Mouse (Mus musculus): ENCODE measurements at regions not wholly inside any gene's neighbourhood (a gene's known extent, or its start where the extent isn't known, plus 50 kb on each side); places are given as distances from the start of the nearest gene placed in this dataset.
A peak's percentile ranks its signal among the peaks of the same experiment; 100 is the strongest.

DNA sequence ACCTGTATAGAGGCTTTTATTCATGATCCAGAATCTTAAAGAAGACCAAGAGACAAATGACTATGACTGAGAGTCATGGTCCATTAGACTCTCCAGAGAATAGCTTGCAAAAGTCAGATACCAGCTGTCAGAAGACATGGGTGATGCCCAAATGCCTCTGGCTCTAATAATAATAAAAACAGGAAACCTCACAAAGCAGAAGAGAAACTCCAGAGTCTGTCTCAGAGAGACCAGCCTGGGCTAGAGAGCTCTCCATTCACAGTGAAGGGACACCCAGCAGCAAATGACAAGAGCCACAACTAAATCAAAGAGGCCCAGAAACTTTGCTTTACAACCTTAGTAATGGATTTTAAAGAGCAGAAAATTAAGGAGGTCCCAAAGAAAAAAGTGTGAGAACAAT, 365.0 kb upstream of the Zfp703 start:
- in situ Hi-C loops (cut with MboI; ENCODE audit: low pct_ligation_motif_present, low pct_unique_long_range_greater_than_20kb, low sequenced_read_pairs): no loop called here

DNA sequence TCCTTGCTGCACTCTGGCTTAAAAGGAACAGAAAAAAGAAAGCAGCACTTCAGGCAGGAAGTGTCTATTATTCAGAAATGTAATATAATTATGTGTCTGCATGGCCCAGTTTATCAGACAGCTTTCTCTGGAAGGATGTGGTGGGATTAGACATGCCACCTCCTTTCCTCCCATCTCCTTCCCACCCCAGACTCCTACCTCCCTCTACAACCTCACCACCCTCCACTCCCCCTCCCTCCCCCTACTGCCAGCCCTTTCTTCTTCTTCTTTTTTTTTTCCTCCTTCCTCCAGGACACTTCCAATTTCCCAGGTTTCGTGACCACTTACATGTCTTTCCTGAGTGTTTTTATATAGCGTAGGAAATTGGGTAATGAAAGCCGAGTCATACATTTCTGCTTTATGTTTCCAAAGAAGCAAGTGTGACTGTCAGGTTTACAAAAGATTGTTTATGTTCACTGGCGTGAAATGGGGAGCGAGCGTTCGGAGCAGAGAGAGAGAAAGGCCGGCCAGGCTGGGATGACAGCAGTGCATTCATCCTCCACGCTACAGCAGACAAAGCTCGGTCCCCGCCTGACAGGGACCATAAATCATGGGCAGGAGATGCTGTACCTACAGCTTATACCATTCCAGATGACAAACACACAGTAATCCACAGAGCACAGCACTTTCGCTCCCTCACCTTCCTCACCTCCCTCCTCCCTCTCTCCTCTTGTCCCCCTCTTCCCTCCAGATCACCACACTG, 354.6 kb upstream of the Zfp703 start:
- in situ Hi-C loops (cut with MboI; ENCODE audit: low pct_ligation_motif_present, low pct_unique_long_range_greater_than_20kb, low sequenced_read_pairs): no loop called here
- Histone ChIP-seq H3K36me3 (replicated peaks in 1 of 2; ENCODE audit: control insufficient read depth in 1 of 2, insufficient read depth in 1 of 2, low read length in 1 of 2) (no peaks in the 10 kb centered on the region), H3K4me1 (ENCODE audit: control insufficient read depth in 1 of 2, insufficient read depth in 2 of 2) (no peaks in the 10 kb centered on the region), H3K27ac (ENCODE audit: insufficient read depth, low read depth) (no peak overlapping the region), H3K4me2 (ENCODE audit: insufficient read depth, low read depth, poor library complexity, severe bottlenecking) (no peak overlapping the region), H3K79me2 (replicated peaks; ENCODE audit: control insufficient read depth, extremely low read depth, insufficient read depth, poor library complexity, severe bottlenecking) (no peaks in the 10 kb centered on the region), H3K27me3 (replicated peaks) (no peaks in the 10 kb centered on the region), H3K9me3 (replicated peaks; ENCODE audit: low read length) (no peaks in the 10 kb centered on the region), H3K4me3 (replicated peaks in 1 of 3; ENCODE audit: low read depth in 2 of 3, low read length in 2 of 3, poor library complexity in 1 of 3) (no peak overlapping the region), H3K9ac (ENCODE audit: insufficient read depth, low read depth) (no peak overlapping the region)
- no peak for TF ChIP-seq USF2 (conservative IDR thresholded peaks at IDR 0.05; ENCODE audit: low read depth, low read length)
- TF ChIP-seq CHD2 (IDR thresholded peaks at IDR 0.05; ENCODE audit: low read length): no peak
- no peak for TF ChIP-seq MEF2A (IDR thresholded peaks at IDR 0.05; ENCODE audit: borderline replicate concordance, low read depth, low read length)
- no peak for TF ChIP-seq UBTF (IDR thresholded peaks at IDR 0.05; ENCODE audit: low read depth, low read length)
- TF ChIP-seq ZMIZ1 (IDR thresholded peaks at IDR 0.05; ENCODE audit: low read depth, low read length): no peak
- TF ChIP-seq TCF12 (IDR thresholded peaks at IDR 0.05; ENCODE audit: low read depth, low read length): no peak
- TF ChIP-seq ZNF384 (IDR thresholded peaks at IDR 0.05; ENCODE audit: low read depth, low read length): no peak
- no peak for TF ChIP-seq PAX5 (IDR thresholded peaks at IDR 0.05; ENCODE audit: low read length)
- TF ChIP-seq JUN (IDR thresholded peaks at IDR 0.05; ENCODE audit: insufficient read depth, low read depth, low read length): no peak
- no peak for TF ChIP-seq EP300 (IDR thresholded peaks at IDR 0.05; ENCODE audit: low read length)
- no peak for TF ChIP-seq SMC3 (IDR thresholded peaks at IDR 0.05; ENCODE audit: low read depth, low read length)
- TF ChIP-seq RCOR1 (conservative IDR thresholded peaks at IDR 0.05; ENCODE audit: low read depth, low read length): no peak
- no peak for TF ChIP-seq BHLHE40 (IDR thresholded peaks at IDR 0.05; ENCODE audit: low read depth, low read length)
- TF ChIP-seq ELF1 (IDR thresholded peaks at IDR 0.05; ENCODE audit: low read depth, low read length): no peak
- TF ChIP-seq ETS1 (conservative IDR thresholded peaks at IDR 0.05; ENCODE audit: low read depth, low read length): no peak
- no peak for TF ChIP-seq RAD21 (IDR thresholded peaks at IDR 0.05; ENCODE audit: low read depth, low read length)
- no peak for TF ChIP-seq CHD1 (IDR thresholded peaks at IDR 0.05; ENCODE audit: low read depth, low read length)
- TF ChIP-seq TBP (conservative IDR thresholded peaks at IDR 0.05; ENCODE audit: low read depth, low read length): no peak
- TF ChIP-seq MAZ (IDR thresholded peaks at IDR 0.05; ENCODE audit: low read depth, low read length): no peak
- TF ChIP-seq HCFC1 (IDR thresholded peaks at IDR 0.05; ENCODE audit: low read depth, low read length): no peak
- dilution Hi-C loops (cut with MboI; ENCODE audit: extremely low pct_ligation_motif_present, extremely low pct_unique_long_range_greater_than_20kb, low sequenced_read_pairs): no loop called here
- no peak for DNase-seq (ENCODE audit: extremely low read depth)

More for the DNA sequence above, 365.0 kb upstream of the Zfp703 start:
- no peak for TF ChIP-seq USF2 (conservative IDR thresholded peaks at IDR 0.05; ENCODE audit: low read depth, low read length)
- TF ChIP-seq IRF4 (IDR thresholded peaks at IDR 0.05; ENCODE audit: low read depth, low read length): 0 out of 2 replicates have a peak, but pooled peaks have one; percentile 35
- Histone ChIP-seq H3K36me3 (replicated peaks in 1 of 2; ENCODE audit: control insufficient read depth in 1 of 2, insufficient read depth in 1 of 2, low read length in 1 of 2) (no peaks in the 10 kb centered on the region), H3K9ac (ENCODE audit: insufficient read depth, low read depth) (no peak overlapping the region), H3K4me1 (ENCODE audit: control insufficient read depth in 1 of 2, insufficient read depth in 2 of 2) (peaks cover 0 to 16% of the 10 kb centered on the region in 2 experiments; a peak in 2 of 4 replicates), H3K27me3 (replicated peaks) (no peaks in the 10 kb centered on the region), H3K4me3 (replicated peaks in 1 of 3; ENCODE audit: low read depth in 2 of 3, low read length in 2 of 3, poor library complexity in 1 of 3) (no peak overlapping the region), H3K27ac (ENCODE audit: insufficient read depth, low read depth) (no peak overlapping the region), H3K79me2 (replicated peaks; ENCODE audit: control insufficient read depth, extremely low read depth, insufficient read depth, poor library complexity, severe bottlenecking) (no peaks in the 10 kb centered on the region), H3K4me2 (ENCODE audit: insufficient read depth, low read depth, poor library complexity, severe bottlenecking) (no peak overlapping the region), H3K9me3 (replicated peaks; ENCODE audit: low read length) (peaks cover 4% of the 10 kb centered on the region)
- dilution Hi-C loops (cut with MboI; ENCODE audit: extremely low pct_ligation_motif_present, extremely low pct_unique_long_range_greater_than_20kb, low sequenced_read_pairs): no loop called here
- DNase-seq (ENCODE audit: extremely low read depth): peak; percentile 53
